Comparison of ENCODE assay signal across 9 mouse cellular contexts in genomic region chr5:143642262-143642831, GRCm38 (mm10). TPM values are rescaled to one million over a fixed set of nuclear protein-coding genes. Genes with fewer than 3 reads are reported as not detected.
DNase-seq lines count a peak whose midpoint lies in the region; ATAC-seq lines count a peak whose summit lies in the region.
"Had no signal": no experiment of that assay in that cellular context is flagged by ENCODE, and none has a peak within 500 bp of the region (broad histone marks: within the 10 kb centered on the region; RNA-seq: fewer than 3 reads in every experiment).

No protein-coding gene starts in this region.

- peak; percentile 58; the same call in 1 of the 2 replicates for ATAC-seq in frontal cortex, adult (ENCODE audit: low TSS enrichment)
- no peak for ATAC-seq in lung, embryonic 15.5 days (ENCODE audit: borderline replicate concordance, extremely low read depth, low FRiP score, low TSS enrichment)
- peak; percentile 38; the same call in 1 of the 2 replicates for ATAC-seq in stomach, embryonic 14.5 days (ENCODE audit: insufficient number of reproducible peaks, insufficient read depth, low FRiP score, low read depth)
- no peak for ATAC-seq in midbrain, embryonic 13.5 days
- ATAC-seq: midbrain, embryonic 15.5 days had no signal

- DNase-seq in frontal cortex, postnatal 10 days (ENCODE audit: low spot score in 2 of 2) = no peak
- no peak for DNase-seq in lung, postnatal 14 days
- peak; percentile 85 for DNase-seq in fibroblast of lung, adult 2 months (ENCODE audit: low read depth)
- no peak for DNase-seq in B cell, adult 2 months

- no peaks in the 10 kb centered on the region for H3K36me3 ChIP-seq in lung, embryonic 15.5 days
- H3K36me3 ChIP-seq in stomach, embryonic 14.5 days (ENCODE audit: control insufficient read depth, insufficient read depth, low read length) = no peaks in the 10 kb centered on the region
- no peaks in the 10 kb centered on the region for H3K36me3 ChIP-seq in midbrain, embryonic 13.5 days
- H3K36me3 ChIP-seq: midbrain, embryonic 15.5 days had no signal

- no peak overlapping the region for H3K9ac ChIP-seq in lung, embryonic 15.5 days
- H3K9ac ChIP-seq in stomach, embryonic 14.5 days (replicated peaks; ENCODE audit: low read depth, low read length) = no peak overlapping the region
- no peak overlapping the region for H3K9ac ChIP-seq in midbrain, embryonic 13.5 days (replicated peaks)
- H3K9ac ChIP-seq: midbrain, embryonic 15.5 days had no signal

- peaks cover 33% of the 10 kb centered on the region for H3K4me1 ChIP-seq in lung, embryonic 15.5 days
- H3K4me1 ChIP-seq in stomach, embryonic 14.5 days (ENCODE audit: control insufficient read depth, insufficient read depth, low read length) = peaks cover 42% of the 10 kb centered on the region
- H3K4me1 ChIP-seq in midbrain, embryonic 13.5 days (replicated peaks) = peaks cover 6% of the 10 kb centered on the region; the same call in 1 of the 2 replicates
- H3K4me1 ChIP-seq: midbrain, embryonic 15.5 days had no signal

- 55% methylated on average over 4 of the region's 4 CpGs for WGBS in lung, embryonic 15.5 days
- WGBS in stomach, embryonic 14.5 days = 38% methylated on average over 4 of the region's 4 CpGs
- 63% methylated on average over 4 of the region's 4 CpGs for WGBS in midbrain, embryonic 13.5 days

- H3K27ac ChIP-seq in lung, embryonic 15.5 days = 0 out of 2 replicates have a peak overlapping the region, but pooled peaks have one; percentile 29
- H3K27ac ChIP-seq in stomach, embryonic 14.5 days (ENCODE audit: low read length) = no peak overlapping the region
- H3K27ac ChIP-seq in midbrain, embryonic 13.5 days = no peak overlapping the region
- H3K27ac ChIP-seq: midbrain, embryonic 15.5 days had no signal

- no peak overlapping the region for H3K4me2 ChIP-seq in lung, embryonic 15.5 days
- no peak overlapping the region for H3K4me2 ChIP-seq in stomach, embryonic 14.5 days (replicated peaks; ENCODE audit: low read depth, low read length)
- no peak overlapping the region for H3K4me2 ChIP-seq in midbrain, embryonic 13.5 days (replicated peaks)
- H3K4me2 ChIP-seq: midbrain, embryonic 15.5 days had no signal

- no peaks in the 10 kb centered on the region for H3K27me3 ChIP-seq in lung, embryonic 15.5 days
- no peaks in the 10 kb centered on the region for H3K27me3 ChIP-seq in stomach, embryonic 14.5 days (ENCODE audit: control insufficient read depth, insufficient read depth, low read length)
- H3K27me3 ChIP-seq in midbrain, embryonic 13.5 days = no peaks in the 10 kb centered on the region
- H3K27me3 ChIP-seq: midbrain, embryonic 15.5 days had no signal

- no peaks in the 10 kb centered on the region for H3K9me3 ChIP-seq in lung, embryonic 15.5 days
- H3K9me3 ChIP-seq in stomach, embryonic 14.5 days (ENCODE audit: control insufficient read depth, low read depth, low read length) = no peaks in the 10 kb centered on the region
- no peaks in the 10 kb centered on the region for H3K9me3 ChIP-seq in midbrain, embryonic 13.5 days
- H3K9me3 ChIP-seq: midbrain, embryonic 15.5 days had no signal

- no peak overlapping the region for H3K4me3 ChIP-seq in lung, embryonic 15.5 days
- no peak overlapping the region for H3K4me3 ChIP-seq in stomach, embryonic 14.5 days (ENCODE audit: low read depth, low read length)
- no peak overlapping the region for H3K4me3 ChIP-seq in midbrain, embryonic 13.5 days (replicated peaks)
- H3K4me3 ChIP-seq: midbrain, embryonic 15.5 days had no signal

RNA-seq across cellular contexts. Expression of gene Cyth3, which starts 20.1 kb away (rescaled TPM):
- polyA plus RNA-seq in lung, embryonic 15.5 days (2015; fragmentation: Nextera tagmentation; extraction: Ambion mirVana) = 49.8 and 57.2 TPM in 2 replicates
- 50.9 and 52.6 TPM in 2 replicates for polyA plus RNA-seq in stomach, embryonic 14.5 days (2014; fragmentation: Nextera tagmentation; extraction: Ambion mirVana)
- 29.2 and 31.5 TPM in 2 replicates for polyA plus RNA-seq in midbrain, embryonic 13.5 days (2015; fragmentation: Nextera tagmentation; extraction: Ambion mirVana)

Comparison
In these comparisons a context has a peak if more than half of its experiments do, and no peak if none do; other contexts are left out.
1. ATAC-seq: peak in frontal cortex, adult (single experiment) and stomach, embryonic 14.5 days (single experiment); none in lung, embryonic 15.5 days (single experiment) and midbrain, embryonic 13.5 days (single experiment).